Mouse (Mus musculus): ENCODE data around the gene Gm10401.

Gene Gm10401

DNA sequence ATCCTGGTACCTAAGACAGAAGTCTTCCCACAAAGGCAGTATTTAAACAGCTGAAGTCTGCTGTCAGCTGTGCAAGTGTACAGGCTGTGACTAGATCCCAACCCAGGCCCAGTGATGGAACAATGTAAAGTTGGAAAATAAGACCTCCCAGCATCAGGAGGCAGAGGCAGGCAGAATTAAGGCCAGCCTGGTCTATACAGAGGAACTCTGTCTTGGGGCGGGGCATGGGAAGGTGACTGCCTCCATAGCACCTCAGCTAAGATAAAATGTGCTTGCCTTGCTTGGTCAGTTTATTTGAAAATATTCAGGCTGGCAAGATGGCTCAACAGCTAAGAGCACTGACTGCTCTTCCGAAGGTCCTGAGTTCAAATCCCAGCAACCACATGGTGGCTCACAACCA lies 27.6 kb downstream of the Gm10401 start:
- no peak for DNase-seq (ENCODE audit: low spot score in 2 of 2)

DNA sequence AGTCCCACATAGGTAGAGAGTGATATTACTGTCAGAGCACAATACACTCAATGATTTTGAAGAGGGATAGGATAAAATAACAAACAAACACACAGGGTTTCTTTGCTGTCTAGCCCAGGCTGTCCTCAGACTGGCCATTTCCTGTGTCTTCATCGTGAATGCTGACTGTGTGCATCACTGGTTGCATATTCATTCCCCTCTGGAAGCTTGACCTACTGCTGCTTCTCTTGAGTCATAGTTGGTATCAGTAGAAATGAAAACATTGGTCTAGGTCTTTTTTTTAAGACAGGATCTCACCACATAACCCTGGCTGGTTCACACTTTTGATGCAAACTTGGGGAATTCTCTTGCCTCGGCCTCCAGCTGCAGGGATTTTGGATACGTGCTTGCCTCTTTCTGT lies 28.5 kb downstream of the Gm10401 start:
- no peak for DNase-seq (ENCODE audit: low spot score in 2 of 2)

DNA sequence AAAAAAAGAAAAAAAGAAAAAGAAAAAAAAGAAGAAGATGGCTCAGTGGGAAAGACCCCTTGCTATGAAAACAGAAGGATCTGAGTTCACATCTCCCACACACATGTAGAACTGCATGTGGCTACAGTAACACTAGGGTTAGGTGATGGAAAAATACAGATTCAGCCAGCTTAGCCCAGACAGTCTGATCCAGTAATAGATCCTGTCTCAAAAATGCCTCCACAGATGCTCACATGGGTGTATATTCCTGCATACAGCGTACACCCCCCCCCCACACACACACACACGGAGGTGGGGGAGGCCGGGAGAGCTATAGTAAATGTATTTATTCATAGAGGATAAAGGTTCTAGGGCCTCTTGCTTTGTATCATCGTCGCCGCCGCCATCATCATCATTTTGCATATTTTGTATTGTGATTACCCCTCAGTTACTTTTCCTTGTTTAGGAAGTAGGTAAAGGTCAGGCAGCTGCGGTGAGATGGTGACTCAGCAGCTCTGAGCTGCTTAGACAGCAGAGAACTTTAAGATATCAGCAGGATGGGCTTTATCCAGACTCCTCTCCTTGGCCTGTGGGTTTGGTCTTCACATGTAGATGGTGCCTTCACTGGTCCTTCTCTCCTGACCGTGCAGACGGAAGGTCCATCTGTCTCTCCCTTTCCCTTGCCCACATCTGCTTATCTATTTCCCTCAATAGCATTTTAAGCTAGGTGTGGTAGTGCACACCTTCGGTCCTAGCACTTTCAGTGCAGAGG lies 29.2 kb downstream of the Gm10401 start:
- DNase-seq (ENCODE audit: low spot score in 2 of 2), result no peak

DNA sequence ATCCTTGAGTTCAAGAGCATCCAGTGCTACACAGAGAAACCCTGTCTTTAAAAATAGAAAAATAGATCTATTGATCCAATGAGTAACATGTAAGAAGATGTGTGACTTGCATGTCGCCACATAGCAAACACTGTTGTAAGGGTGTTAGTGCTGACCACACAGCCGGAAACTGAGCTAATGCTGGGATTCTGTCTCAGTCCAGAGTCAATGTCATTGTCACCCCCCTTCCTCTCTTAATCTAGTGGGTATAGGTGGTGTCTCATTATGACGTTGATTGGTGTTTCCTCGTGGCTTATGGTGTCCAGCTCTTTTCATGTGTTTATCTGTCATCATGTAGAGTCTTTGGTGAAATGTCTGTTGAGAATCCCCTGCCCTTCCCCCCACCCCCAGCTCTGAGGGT lies 31.9 kb downstream of the Gm10401 start:
- no peak for DNase-seq (ENCODE audit: low spot score in 2 of 2)

DNA sequence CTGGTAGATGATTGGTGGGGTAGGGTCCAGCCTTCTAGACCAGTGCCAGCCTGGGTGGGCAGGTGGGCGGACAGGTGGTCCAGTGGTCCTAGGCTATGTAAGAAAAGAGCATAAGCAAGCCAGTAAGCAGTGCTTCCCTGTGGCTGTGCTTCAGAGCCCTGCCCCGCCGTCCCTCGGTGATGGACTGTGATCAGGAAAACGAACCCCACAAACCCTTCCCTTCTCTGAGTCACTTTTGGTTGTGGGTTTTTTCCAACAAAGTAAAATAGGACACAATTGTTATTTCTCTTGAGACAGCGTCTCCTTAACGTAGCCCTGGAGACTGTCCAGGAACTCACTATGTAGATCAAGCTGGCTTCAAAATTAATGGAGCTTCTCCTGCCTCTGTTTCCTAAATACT lies 34.7 kb downstream of the Gm10401 start:
- no peak for DNase-seq (ENCODE audit: low spot score in 2 of 2)

DNA sequence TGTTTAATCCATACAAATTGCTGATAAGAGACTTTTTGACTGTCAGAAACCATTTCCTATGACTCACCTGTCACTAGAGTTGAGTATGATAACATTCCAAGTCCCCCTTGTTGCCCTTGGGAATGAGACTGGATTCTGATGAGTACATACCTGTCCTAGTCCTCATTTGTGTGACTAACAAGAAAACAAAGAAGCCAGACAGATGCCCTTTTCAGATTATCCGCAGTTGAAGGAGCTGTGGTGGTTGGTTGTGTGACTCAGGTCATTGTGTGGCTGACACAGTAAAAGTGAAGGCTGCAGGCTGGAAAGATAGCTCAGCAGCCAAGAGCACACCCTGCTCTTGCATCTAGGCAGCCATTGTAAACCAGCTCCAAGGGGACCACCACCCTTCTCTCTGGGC lies 35.5 kb downstream of the Gm10401 start:
- no peak for DNase-seq (ENCODE audit: low spot score in 2 of 2)

DNA sequence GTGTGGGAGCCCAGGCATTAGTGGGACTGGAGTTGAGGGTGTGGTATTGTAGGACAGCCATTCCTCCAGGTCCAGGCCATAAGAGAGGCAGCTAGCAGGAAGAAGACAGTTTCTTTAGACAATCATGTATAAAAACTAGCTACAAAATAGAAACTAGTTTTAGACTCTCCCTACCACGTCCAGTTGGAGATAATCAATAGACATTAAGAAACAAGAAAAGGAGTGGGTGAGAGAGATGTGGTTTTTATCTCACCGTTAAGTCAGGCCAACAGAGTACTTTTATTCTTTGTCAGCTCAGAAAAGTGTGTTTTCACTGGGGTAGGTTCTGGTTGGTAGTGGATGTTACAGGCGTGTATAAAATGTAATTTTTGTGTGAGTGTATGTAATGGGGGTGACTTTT lies 37.1 kb downstream of the Gm10401 start:
- no peak for DNase-seq (ENCODE audit: low spot score in 2 of 2)

DNA sequence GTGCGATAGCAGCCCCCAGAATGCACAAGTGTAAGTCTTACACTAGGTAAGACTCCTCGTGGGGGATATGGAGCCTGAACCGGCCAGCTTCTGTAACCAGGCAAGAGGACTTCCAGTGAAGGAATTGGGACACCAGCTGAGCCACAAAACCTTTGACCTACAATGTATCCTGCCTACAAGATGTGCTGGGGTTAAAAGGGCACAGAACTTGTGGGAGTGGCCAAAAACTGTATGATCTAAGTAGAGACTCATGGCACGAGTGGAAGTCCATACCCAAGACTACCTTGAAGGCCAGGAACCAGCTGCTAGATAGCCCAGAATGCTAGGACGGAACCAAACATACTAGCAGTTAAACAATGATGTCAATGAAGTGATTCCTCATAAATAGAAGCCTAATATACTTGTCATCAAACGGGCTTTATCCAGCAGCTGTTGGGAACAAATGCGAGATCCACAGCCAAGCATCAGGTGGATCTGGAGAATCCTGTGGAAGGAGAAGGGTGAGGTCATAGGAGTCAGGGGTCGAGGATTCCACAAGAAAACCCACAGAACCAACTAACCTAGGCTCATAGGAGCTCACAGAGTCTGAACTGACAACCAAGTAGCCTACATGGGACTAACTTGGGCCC lies 37.9 kb downstream of the Gm10401 start:
- no peak for DNase-seq (ENCODE audit: low spot score in 2 of 2)

DNA sequence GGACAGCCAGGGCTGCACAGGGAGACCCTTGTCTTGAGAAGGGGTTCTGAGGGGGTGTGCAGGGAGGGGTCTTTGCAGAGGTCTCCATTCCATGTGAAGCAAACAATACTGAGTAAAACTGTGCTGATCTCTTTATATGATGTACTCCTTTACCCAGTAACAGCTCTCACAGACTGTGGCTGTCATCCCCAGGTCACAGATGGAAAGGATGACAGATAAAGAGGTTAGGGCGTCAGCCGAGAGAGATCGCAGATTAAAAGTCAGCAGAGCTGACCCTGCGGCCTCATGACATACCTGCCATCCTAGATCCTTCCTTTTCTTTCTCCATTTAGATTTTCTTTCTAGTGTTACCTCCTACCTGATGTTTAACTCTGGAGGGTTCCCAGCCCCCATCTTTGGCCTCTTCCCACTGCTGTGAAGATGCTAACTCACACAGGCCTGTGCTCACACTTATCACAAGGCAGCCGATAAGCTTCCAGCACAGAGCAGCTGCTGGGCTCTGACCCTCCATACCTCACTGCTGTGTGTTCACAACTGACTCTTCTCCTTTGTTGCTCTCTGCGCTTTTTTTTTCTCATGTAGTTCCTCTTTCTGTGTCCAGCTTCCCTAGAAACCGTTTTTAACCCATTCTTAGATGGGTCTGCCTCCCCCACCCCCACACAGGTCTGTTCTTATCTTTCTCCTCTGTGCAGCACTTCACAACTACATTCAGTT lies 39.4 kb downstream of the Gm10401 start:
- DNase-seq (ENCODE audit: low spot score in 2 of 2), result peak; percentile 25 to 69

DNA sequence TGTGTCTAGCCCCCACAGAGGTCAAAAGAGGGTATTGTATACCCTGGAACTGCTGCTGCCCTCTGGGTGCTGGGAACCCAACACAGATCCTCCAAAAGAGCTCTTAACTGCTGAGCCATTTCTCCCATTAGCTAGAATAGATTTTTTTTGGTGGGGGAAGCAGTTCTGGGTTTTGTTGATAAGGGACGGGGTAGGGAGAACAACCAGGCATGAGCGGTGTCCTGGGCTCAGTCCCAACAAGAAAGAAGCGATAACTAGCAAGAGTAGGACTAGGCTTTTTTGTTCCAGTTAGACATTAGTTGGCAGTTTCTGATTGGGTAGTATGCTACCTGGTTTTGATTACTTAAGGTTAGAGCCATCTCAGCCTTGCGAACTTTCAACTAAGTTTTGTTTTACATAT lies 40.9 kb downstream of the Gm10401 start:
- DNase-seq (ENCODE audit: low spot score in 2 of 2), result peak in 1 of 2 experiments; percentile 32

DNA sequence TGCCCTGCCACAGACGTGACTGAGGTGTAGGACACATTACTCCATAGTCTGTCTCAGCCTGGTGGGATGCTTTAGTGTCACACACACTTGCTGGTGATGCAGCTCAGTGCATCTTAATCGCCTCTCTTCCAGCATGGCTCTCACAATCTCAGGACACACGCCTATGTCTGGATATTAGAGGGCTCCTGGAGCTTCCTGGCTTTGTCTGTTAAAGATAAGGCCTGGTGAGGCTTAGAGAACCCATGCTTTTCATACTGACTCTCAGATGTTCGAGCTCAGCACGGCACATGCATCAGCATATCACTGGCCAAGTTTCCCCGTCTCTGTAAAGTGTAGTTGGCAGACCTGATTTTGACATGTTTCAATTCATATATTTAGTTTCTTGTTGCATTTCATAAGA lies 42.7 kb downstream of the Gm10401 start:
- peak in 1 of 2 experiments; percentile 23 for DNase-seq (ENCODE audit: low spot score in 2 of 2)

DNA sequence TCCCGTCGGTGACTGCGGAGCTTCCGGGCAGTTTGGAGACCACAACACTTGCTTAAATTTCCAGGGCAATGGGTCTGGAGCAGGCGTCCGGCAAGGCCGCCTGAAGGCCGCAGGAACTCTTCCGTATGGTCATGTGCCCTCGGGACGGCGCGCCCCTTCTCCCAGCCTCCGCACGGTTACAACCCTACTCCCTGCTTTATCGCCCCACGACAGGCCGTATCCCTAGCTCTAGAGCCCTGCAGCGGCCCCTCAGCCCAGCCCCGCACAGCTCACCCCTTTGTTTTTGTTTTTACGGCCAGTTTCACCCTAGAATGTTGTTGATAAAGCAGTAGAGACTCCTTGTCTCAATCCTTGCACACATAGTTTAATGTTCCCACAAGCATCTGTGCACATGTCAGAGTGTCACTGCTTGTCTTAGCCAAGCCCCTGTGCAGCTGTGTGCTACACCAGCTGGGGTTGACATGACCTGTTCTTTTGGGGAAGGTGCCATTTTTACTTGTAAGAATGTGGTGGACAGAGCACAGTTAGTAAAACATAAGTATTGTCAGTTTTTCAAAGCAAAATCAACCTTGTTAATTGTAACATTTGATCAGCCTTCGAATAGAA lies 44.2 kb downstream of the Gm10401 start:
- no peak for DNase-seq (ENCODE audit: low spot score in 2 of 2)

DNA sequence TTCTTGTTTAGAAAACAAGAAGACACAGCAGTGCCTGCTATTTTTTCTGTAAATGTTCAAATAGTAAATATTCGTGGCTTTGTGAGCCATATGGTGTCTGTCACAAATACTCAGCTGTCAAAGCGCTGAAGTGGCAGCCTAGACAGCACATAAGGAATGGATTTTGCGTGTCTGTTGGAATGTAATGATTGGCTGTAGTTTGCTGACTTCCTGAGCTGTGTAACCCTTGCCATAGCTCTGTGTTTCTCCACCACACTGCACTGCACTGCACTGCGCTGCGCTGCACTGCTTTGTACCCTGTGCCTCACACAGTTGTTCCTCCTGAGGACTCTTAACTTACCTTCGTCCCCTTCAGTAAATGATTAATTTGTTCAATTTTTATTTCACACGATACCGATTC lies 45.5 kb downstream of the Gm10401 start:
- DNase-seq (ENCODE audit: low spot score in 2 of 2), result no peak

DNA sequence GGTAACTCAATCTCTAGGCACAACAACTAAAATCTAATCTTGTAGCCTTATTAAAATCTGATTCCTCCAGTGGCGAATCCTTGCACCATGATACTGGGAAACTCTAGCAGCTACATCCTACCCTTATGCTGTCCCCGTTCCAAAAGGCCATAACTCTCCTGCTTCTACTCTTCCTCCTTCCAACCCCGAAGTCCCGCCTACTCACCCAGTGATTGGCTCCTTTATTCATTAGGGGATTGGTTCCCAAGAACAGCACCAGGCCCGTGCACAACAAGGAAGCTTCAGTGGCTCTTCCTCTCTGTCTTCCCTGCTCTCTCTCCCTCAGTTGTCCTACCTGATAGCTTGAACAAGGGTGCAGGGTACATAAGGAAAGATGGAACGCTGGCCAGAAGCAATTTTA lies 47.3 kb downstream of the Gm10401 start:
- DNase-seq (ENCODE audit: low spot score in 2 of 2), result no peak

DNA sequence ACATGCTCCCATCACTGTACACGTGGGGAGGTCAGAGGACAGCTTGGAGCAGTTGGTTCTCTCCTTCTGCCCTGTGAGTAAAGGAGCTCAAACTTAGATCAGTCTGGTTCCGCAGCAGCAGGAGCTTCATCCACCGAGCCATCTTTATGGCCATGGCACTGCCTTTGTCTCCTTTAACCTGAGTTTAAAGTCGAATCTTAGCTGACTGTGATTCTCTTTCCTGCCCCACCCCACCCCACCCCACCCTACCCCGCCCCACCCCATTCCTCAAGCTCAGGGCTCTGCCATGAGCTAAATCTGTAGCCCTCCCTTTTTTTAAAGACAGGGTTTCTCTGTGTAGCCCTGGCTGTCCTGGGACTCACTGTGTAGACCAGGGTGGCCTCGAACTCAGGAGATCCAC lies 48.4 kb downstream of the Gm10401 start:
- DNase-seq (ENCODE audit: low spot score in 2 of 2), result no peak

Measured in spleen, postnatal 4 days (tissue).